Mouse (Mus musculus): Measurements from ENCODE around the gene Elp4.

DNA sequence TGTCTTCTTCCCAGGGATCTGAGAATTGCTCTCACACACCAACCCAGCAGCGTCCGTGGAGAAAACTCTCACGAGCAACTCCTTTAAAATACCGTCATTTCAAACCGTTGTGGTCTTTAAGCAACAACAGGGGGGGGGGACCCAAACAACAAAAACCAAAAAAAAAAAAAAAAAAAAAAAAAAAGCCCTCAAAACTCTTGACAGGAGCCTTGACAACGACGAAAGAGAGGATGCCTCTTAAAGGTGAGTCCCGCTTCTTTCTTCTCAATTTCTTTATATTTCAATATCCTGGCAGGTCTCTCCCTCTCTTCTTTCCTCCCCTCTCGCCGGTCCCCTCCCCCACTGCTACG is 228.7 kb downstream of the Elp4 start:
- TF ChIP-seq CTCF (IDR thresholded peaks at IDR 0.05 in 2 of 3, conservative IDR thresholded peaks at IDR 0.05 in 1 of 3; ENCODE audit: control insufficient read depth in 1 of 3, insufficient read depth in 1 of 3, low read depth in 2 of 3, low read length in 3 of 3, poor library complexity in 1 of 3, severe bottlenecking in 1 of 3) (no peak), MYC (IDR thresholded peaks at IDR 0.05; ENCODE audit: low read depth, low read length) (no peak), HCFC1 (IDR thresholded peaks at IDR 0.05; ENCODE audit: low read depth, low read length) (no peak), NELFE (IDR thresholded peaks at IDR 0.05; ENCODE audit: low read depth, low read length) (no peak), MYB (IDR thresholded peaks at IDR 0.05; ENCODE audit: low read depth, low read length) (no peak), GATA1 (IDR thresholded peaks at IDR 0.05; ENCODE audit: low read depth, low read length) (no peak)

All from MEL (cell line).